Mouse (Mus musculus): ENCODE measurements at regions not wholly inside any gene's neighbourhood (a gene's known extent, or its start where the extent isn't known, plus 50 kb on each side); places are given as distances from the start of the nearest gene placed in this dataset.

- DNase-seq = no peak
Observed at GRCm38 (mm10) chr14:80789131-80789530, 805.2 kb downstream of the Olfm4 start.

GRCm38 (mm10) chr14:80799370-80799959 is 815.6 kb downstream of the Olfm4 start:
- no peak for DNase-seq

GRCm38 (mm10) chr14:80830476-80830875 is 846.6 kb downstream of the Olfm4 start:
- DNase-seq = no peak

- no peak for DNase-seq
Observed at GRCm38 (mm10) chr14:80844550-80844949, 860.7 kb downstream of the Olfm4 start.

- peak; percentile 70 for DNase-seq
Observed at GRCm38 (mm10) chr14:80845576-80846269, 861.8 kb downstream of the Olfm4 start.

GRCm38 (mm10) chr14:80846420-80847083 is 862.7 kb downstream of the Olfm4 start:
- peak; percentile 19 for DNase-seq

All from cerebellum, adult 9-10 months (tissue).